Mouse (Mus musculus) liver, embryonic 14.5 days (tissue): ENCODE measurements around the gene Rars2.

Source experiments
- CTCF ChIP-seq: IDR thresholded peaks from 2 replicates; pipeline ENCODE4 v1.5.1; 2016; ENCODE audit warnings: antibody characterized with exemption, low read depth, control low read depth
- EP300 ChIP-seq: IDR thresholded peaks from 2 replicates; pipeline ENCODE4 v1.6.1; 2016; ENCODE audit warnings: antibody characterized with exemption, low read depth

DNA sequence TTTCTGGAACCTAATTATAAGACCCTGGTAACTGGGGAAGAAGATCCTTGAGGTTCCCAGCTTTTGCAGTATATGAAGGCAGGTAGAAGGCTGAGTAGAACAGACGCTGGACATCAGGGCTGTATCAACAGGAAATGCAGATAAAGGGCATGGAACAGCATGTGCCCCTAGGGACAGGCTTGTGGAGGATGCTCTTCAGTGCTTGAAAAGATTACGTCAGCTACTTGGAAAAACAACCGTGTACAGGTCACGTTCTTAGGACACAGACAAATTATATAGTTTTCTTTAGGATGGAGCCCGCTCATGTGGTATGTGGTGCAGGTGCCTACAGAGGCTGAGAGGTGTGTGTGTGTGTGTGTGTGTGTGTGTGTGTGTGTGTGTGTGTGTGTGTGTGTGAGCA, 21.3 kb downstream of the Rars2 start:
- no peak for TF ChIP-seq CTCF
- TF ChIP-seq EP300: no peak
